Mouse (Mus musculus) lung, embryonic 15.5 days (tissue): Measurements from ENCODE around the gene Olfr374. TPM values are rescaled to one million over a fixed set of nuclear protein-coding genes. Genes with fewer than 3 reads are reported as not detected.

Source experiments
- ATAC-seq: fragments of 200-750 bp; cut with Nextera tagmentation; 2 replicates; pipeline ENCODE4 v1.8.0; 2017; ENCODE audit warnings: moderate number of reproducible peaks, borderline replicate concordance; ENCODE audit not compliant: low FRiP score, low TSS enrichment; ENCODE audit errors: extremely low read depth
- H3K27ac ChIP-seq: fragments of 300-500 bp; sonication (generic); 2 replicates; pipeline ENCODE4 v1.5.1; 2015; ENCODE audit warnings: moderate library complexity, mild to moderate bottlenecking, inconsistent platforms
- H3K27me3 ChIP-seq: fragments of 300-500 bp; sonication (generic); 2 replicates; pipeline ENCODE4 v1.6.1; 2015; ENCODE audit warnings: inconsistent platforms
- H3K36me3 ChIP-seq: fragments of 300-500 bp; sonication (generic); 2 replicates; pipeline ENCODE4 v1.6.1; 2015; ENCODE audit warnings: inconsistent platforms
- H3K4me1 ChIP-seq: fragments of 300-500 bp; sonication (generic); 2 replicates; pipeline ENCODE4 v1.6.1; 2015; ENCODE audit warnings: inconsistent platforms
- H3K4me2 ChIP-seq: fragments of 300-500 bp; sonication (generic); 2 replicates; pipeline ENCODE4 v1.6.1; 2015; ENCODE audit warnings: inconsistent platforms, mild to moderate bottlenecking, moderate library complexity
- H3K4me3 ChIP-seq: fragments of 300-500 bp; sonication (generic); 2 replicates; pipeline ENCODE4 v1.5.1; 2015; ENCODE audit warnings: mild to moderate bottlenecking, inconsistent platforms
- H3K9ac ChIP-seq: fragments of 300-500 bp; sonication (generic); 2 replicates; pipeline ENCODE4 v1.6.1; 2015; ENCODE audit warnings: inconsistent platforms
- H3K9me3 ChIP-seq: fragments of 300-500 bp; sonication (generic); 2 replicates; pipeline ENCODE4 v1.6.1; 2016; ENCODE audit warnings: inconsistent platforms
- WGBS: fragments of 180-500 bp; shearing (Covaris S2); methylation state at CpG from one replicate; pipeline ENCODE4 v1.1.7; 2015; 5-methylcytosine and 5-hydroxymethylcytosine counted together
- polyA plus RNA-seq: library from polyadenylated mRNA; unstranded; fragments of >200 nt; fragmentation: Nextera tagmentation; extraction: Ambion mirVana; gene quantifications from 2 replicates; pipeline ENCODE4 v1.2.1, GENCODE M21; 2015

Gene Olfr374
- polyA plus RNA-seq, 1 experiment from 2014 or later: not detected

- Histone ChIP-seq H3K9ac (peak overlapping the region; percentile 99), H3K4me1 (peaks cover 34% of the 10 kb centered on the region), H3K9me3 (no peaks in the 10 kb centered on the region), H3K4me3 (peak overlapping the region; percentile 86), H3K27ac (peak overlapping the region; percentile 100), H3K4me2 (peak overlapping the region; percentile 70), H3K27me3 (no peaks in the 10 kb centered on the region), H3K36me3 (peaks cover 37% of the 10 kb centered on the region)
- under 1% methylated on average over 18 of the region's 18 CpGs for WGBS
- peak; percentile 78 for ATAC-seq
Observed at GRCm38 (mm10) chr8:72136302-72136978, 29.6 kb downstream of the Olfr374 start.

- Histone ChIP-seq H3K4me3 (peak overlapping the region; percentile 86), H3K4me1 (peaks cover 31% of the 10 kb centered on the region), H3K9me3 (no peaks in the 10 kb centered on the region), H3K27me3 (no peaks in the 10 kb centered on the region), H3K27ac (peak overlapping the region; percentile 100), H3K36me3 (peaks cover 47% of the 10 kb centered on the region), H3K9ac (0 out of 2 replicates have a peak overlapping the region, but pooled peaks have one; percentile 15), H3K4me2 (peak overlapping the region; percentile 70)
- no peak for ATAC-seq
- 66% methylated on average over 2 of the region's 2 CpGs for WGBS
Observed at GRCm38 (mm10) chr8:72137431-72137830, 30.6 kb downstream of the Olfr374 start.

GRCm38 (mm10) chr8:72138456-72138855 lies 31.6 kb downstream of the Olfr374 start:
- no peak for ATAC-seq
- Histone ChIP-seq H3K4me3 (no peak overlapping the region), H3K27me3 (no peaks in the 10 kb centered on the region), H3K9ac (no peak overlapping the region), H3K9me3 (no peaks in the 10 kb centered on the region), H3K36me3 (peaks cover 57% of the 10 kb centered on the region), H3K4me2 (no peak overlapping the region), H3K27ac (no peak overlapping the region), H3K4me1 (peaks cover 21% of the 10 kb centered on the region)
- WGBS: 94% methylated on average over 5 of the region's 5 CpGs

- no peak overlapping the region for H3K27ac ChIP-seq
- no peak for ATAC-seq
- no peaks in the 10 kb centered on the region for H3K27me3 ChIP-seq
- H3K9me3 ChIP-seq: no peaks in the 10 kb centered on the region
- WGBS: 87% methylated on average over 13 of the region's 13 CpGs
- H3K9ac ChIP-seq: no peak overlapping the region
- no peak overlapping the region for H3K4me3 ChIP-seq
- peaks cover 97% of the 10 kb centered on the region for H3K36me3 ChIP-seq
- no peak overlapping the region for H3K4me2 ChIP-seq
- no peaks in the 10 kb centered on the region for H3K4me1 ChIP-seq
Observed at GRCm38 (mm10) chr8:72143256-72143824, 36.5 kb downstream of the Olfr374 start.

GRCm38 (mm10) chr8:72144345-72144975 lies 37.6 kb downstream of the Olfr374 start:
- no peak for ATAC-seq
- Histone ChIP-seq H3K4me1 (no peaks in the 10 kb centered on the region), H3K4me2 (no peak overlapping the region), H3K27ac (no peak overlapping the region), H3K36me3 (peaks cover 94% of the 10 kb centered on the region), H3K27me3 (no peaks in the 10 kb centered on the region), H3K9me3 (no peaks in the 10 kb centered on the region), H3K4me3 (no peak overlapping the region), H3K9ac (no peak overlapping the region)
- 84% methylated on average over 5 of the region's 5 CpGs for WGBS

GRCm38 (mm10) chr8:72145511-72145910 lies 38.7 kb downstream of the Olfr374 start:
- 83% methylated on average over 3 of the region's 3 CpGs for WGBS
- ATAC-seq: no peak; the same call in 1 of the 2 replicates
- Histone ChIP-seq H3K9ac (no peak overlapping the region), H3K36me3 (peaks cover 94% of the 10 kb centered on the region), H3K27ac (no peak overlapping the region), H3K4me1 (no peaks in the 10 kb centered on the region), H3K27me3 (no peaks in the 10 kb centered on the region), H3K9me3 (no peaks in the 10 kb centered on the region), H3K4me2 (no peak overlapping the region), H3K4me3 (no peak overlapping the region)

- Histone ChIP-seq H3K27me3 (no peaks in the 10 kb centered on the region), H3K9ac (no peak overlapping the region), H3K4me3 (no peak overlapping the region), H3K4me1 (no peaks in the 10 kb centered on the region), H3K9me3 (no peaks in the 10 kb centered on the region), H3K36me3 (peaks cover 95% of the 10 kb centered on the region), H3K27ac (no peak overlapping the region), H3K4me2 (no peak overlapping the region)
- 62% methylated on average over 1 of the region's 1 CpGs for WGBS
- ATAC-seq: no peak
Observed at GRCm38 (mm10) chr8:72146056-72146455, 39.2 kb downstream of the Olfr374 start.

- WGBS: 81% methylated on average over 3 of the region's 3 CpGs
- H3K9ac ChIP-seq: no peak overlapping the region
Observed at GRCm38 (mm10) chr8:72146556-72146955, 39.7 kb downstream of the Olfr374 start.

GRCm38 (mm10) chr8:72147266-72147665 lies 40.4 kb downstream of the Olfr374 start:
- no peak for ATAC-seq
- WGBS: 54% methylated on average over 2 of the region's 2 CpGs

More at GRCm38 (mm10) chr8:72146556-72146955, 39.7 kb downstream of the Olfr374 start:
- H3K27ac ChIP-seq: no peak overlapping the region
- no peak overlapping the region for H3K4me2 ChIP-seq
- H3K4me1 ChIP-seq: no peaks in the 10 kb centered on the region
- H3K9me3 ChIP-seq: no peaks in the 10 kb centered on the region
- H3K4me3 ChIP-seq: no peak overlapping the region
- peaks cover 95% of the 10 kb centered on the region for H3K36me3 ChIP-seq
- H3K27me3 ChIP-seq: no peaks in the 10 kb centered on the region
- no peak for ATAC-seq

GRCm38 (mm10) chr8:72149056-72149455 lies 42.2 kb downstream of the Olfr374 start:
- Histone ChIP-seq H3K9ac (no peak overlapping the region), H3K27ac (no peak overlapping the region), H3K4me1 (no peaks in the 10 kb centered on the region), H3K9me3 (no peaks in the 10 kb centered on the region), H3K27me3 (no peaks in the 10 kb centered on the region), H3K4me2 (no peak overlapping the region), H3K4me3 (no peak overlapping the region), H3K36me3 (peaks cover 89% of the 10 kb centered on the region)
- 83% methylated on average over 1 of the region's 1 CpGs for WGBS
- no peak for ATAC-seq

More at GRCm38 (mm10) chr8:72147266-72147665, 40.4 kb downstream of the Olfr374 start:
- Histone ChIP-seq H3K36me3 (peaks cover 95% of the 10 kb centered on the region), H3K4me1 (no peaks in the 10 kb centered on the region), H3K4me2 (no peak overlapping the region), H3K27ac (no peak overlapping the region), H3K9ac (no peak overlapping the region), H3K9me3 (no peaks in the 10 kb centered on the region), H3K4me3 (no peak overlapping the region), H3K27me3 (no peaks in the 10 kb centered on the region)

- Histone ChIP-seq H3K4me2 (no peak overlapping the region), H3K9ac (no peak overlapping the region), H3K36me3 (peaks cover 66% of the 10 kb centered on the region), H3K4me3 (no peak overlapping the region), H3K27me3 (no peaks in the 10 kb centered on the region), H3K9me3 (no peaks in the 10 kb centered on the region), H3K4me1 (no peaks in the 10 kb centered on the region), H3K27ac (no peak overlapping the region)
- WGBS: 77% methylated on average over 3 of the region's 3 CpGs
- no peak for ATAC-seq
Observed at GRCm38 (mm10) chr8:72151418-72152078, 44.7 kb downstream of the Olfr374 start.

- H3K9ac ChIP-seq: no peak overlapping the region
- no peak for ATAC-seq
- H3K27me3 ChIP-seq: no peaks in the 10 kb centered on the region
- no peak overlapping the region for H3K4me2 ChIP-seq
- H3K27ac ChIP-seq: no peak overlapping the region
- H3K4me1 ChIP-seq: no peaks in the 10 kb centered on the region
- no peaks in the 10 kb centered on the region for H3K9me3 ChIP-seq
- peaks cover 48% of the 10 kb centered on the region for H3K36me3 ChIP-seq
- no peak overlapping the region for H3K4me3 ChIP-seq
Observed at GRCm38 (mm10) chr8:72153382-72153781, 46.5 kb downstream of the Olfr374 start.
